Mouse (Mus musculus) myocyte (in vitro differentiated cells): ENCODE measurements at regions not wholly inside any gene's neighbourhood (a gene's known extent, or its start where the extent isn't known, plus 50 kb on each side); places are given as distances from the start of the nearest gene placed in this dataset.
"Not testable (repeated sequence)": the region's sequence is repeated elsewhere in the genome, so short reads cannot be mapped to it uniquely, and the experiment has no call there.

ENCODE experiments used
- H3K27me3 ChIP-seq: one replicate; pipeline ENCODE4 v1.6.1; 2011; ENCODE audit not compliant: control insufficient read depth, insufficient read depth, insufficient read length
- H3K36me3 ChIP-seq: one replicate; pipeline ENCODE4 v1.6.1; 2011; ENCODE audit not compliant: control insufficient read depth, insufficient read depth
- H3K4me2 ChIP-seq: one replicate; pipeline ENCODE4 v1.6.1; 2011; ENCODE audit warnings: low read depth, control low read depth
- H3K4me3 ChIP-seq: one replicate; pipeline ENCODE4 v1.5.1; 2011; ENCODE audit warnings: mild to moderate bottlenecking, control low read depth, moderate library complexity
- H3K79me2 ChIP-seq: one replicate; pipeline ENCODE4 v1.6.1; 2011; ENCODE audit not compliant: control insufficient read depth, insufficient read depth
- H3ac ChIP-seq: one replicate; pipeline ENCODE4 v1.6.1; 2011; ENCODE audit not compliant: control insufficient read depth, insufficient read length
- CEBPB ChIP-seq: IDR thresholded peaks from 2 replicates; pipeline ENCODE4 v1.6.1; 2011; ENCODE audit warnings: mild to moderate bottlenecking, moderate library complexity; ENCODE audit not compliant: poor library complexity, insufficient read depth, severe bottlenecking
- E2F4 ChIP-seq: IDR thresholded peaks from one replicate; pipeline ENCODE4 v1.6.1; 2011; ENCODE audit warnings: mild to moderate bottlenecking, control low read depth, moderate library complexity; ENCODE audit not compliant: insufficient read depth
- MAX ChIP-seq: IDR thresholded peaks from one replicate; pipeline ENCODE4 v1.6.1; 2011; ENCODE audit warnings: low read depth, mild to moderate bottlenecking, control low read depth
- MYOD1 ChIP-seq, 3 experiments: IDR thresholded peaks; one replicate each; pipeline ENCODE4 v1.6.1; 2011; ENCODE audit warnings: control low read depth in 2 of 3, low read depth in 2 of 3, mild to moderate bottlenecking in 2 of 3, moderate library complexity in 1 of 3; ENCODE audit not compliant: insufficient read length in 2 of 3, control insufficient read depth in 1 of 3
- MYOG ChIP-seq, 3 experiments: IDR thresholded peaks; one replicate each; pipeline ENCODE4 v1.6.1; 2011; ENCODE audit warnings: control low read depth in 2 of 3, low read depth in 2 of 3, mild to moderate bottlenecking in 2 of 3; ENCODE audit not compliant: insufficient read length in 2 of 3, control insufficient read depth in 1 of 3, insufficient read depth in 1 of 3
- POLR2A ChIP-seq: IDR thresholded peaks from one replicate; pipeline ENCODE4 v1.6.1; 2011; ENCODE audit warnings: low read depth, mild to moderate bottlenecking, control low read depth, moderate library complexity; ENCODE audit not compliant: insufficient read length
- POLR2AphosphoS2 ChIP-seq: IDR thresholded peaks from one replicate; pipeline ENCODE4 v1.6.1; 2011; ENCODE audit warnings: low read depth, control low read depth; ENCODE audit not compliant: insufficient read length
- REST ChIP-seq: IDR thresholded peaks from one replicate; pipeline ENCODE4 v1.6.1; 2011; ENCODE audit warnings: mild to moderate bottlenecking, control low read depth, moderate library complexity; ENCODE audit not compliant: insufficient read depth, insufficient read length
- SRF ChIP-seq: IDR thresholded peaks from one replicate; pipeline ENCODE4 v1.6.1; 2011; ENCODE audit warnings: low read depth; ENCODE audit not compliant: control insufficient read depth, insufficient read length
- TCF12 ChIP-seq: IDR thresholded peaks from one replicate; pipeline ENCODE4 v1.6.1; 2011; ENCODE audit warnings: mild to moderate bottlenecking, control low read depth; ENCODE audit not compliant: poor library complexity, insufficient read depth, severe bottlenecking
- TCF3 ChIP-seq: IDR thresholded peaks from one replicate; pipeline ENCODE4 v1.6.1; 2011; ENCODE audit warnings: low read depth, control low read depth; ENCODE audit not compliant: insufficient read length
- USF1 ChIP-seq: IDR thresholded peaks from one replicate; pipeline ENCODE4 v1.6.1; 2011; ENCODE audit warnings: low read depth, mild to moderate bottlenecking, control low read depth, moderate library complexity

DNA sequence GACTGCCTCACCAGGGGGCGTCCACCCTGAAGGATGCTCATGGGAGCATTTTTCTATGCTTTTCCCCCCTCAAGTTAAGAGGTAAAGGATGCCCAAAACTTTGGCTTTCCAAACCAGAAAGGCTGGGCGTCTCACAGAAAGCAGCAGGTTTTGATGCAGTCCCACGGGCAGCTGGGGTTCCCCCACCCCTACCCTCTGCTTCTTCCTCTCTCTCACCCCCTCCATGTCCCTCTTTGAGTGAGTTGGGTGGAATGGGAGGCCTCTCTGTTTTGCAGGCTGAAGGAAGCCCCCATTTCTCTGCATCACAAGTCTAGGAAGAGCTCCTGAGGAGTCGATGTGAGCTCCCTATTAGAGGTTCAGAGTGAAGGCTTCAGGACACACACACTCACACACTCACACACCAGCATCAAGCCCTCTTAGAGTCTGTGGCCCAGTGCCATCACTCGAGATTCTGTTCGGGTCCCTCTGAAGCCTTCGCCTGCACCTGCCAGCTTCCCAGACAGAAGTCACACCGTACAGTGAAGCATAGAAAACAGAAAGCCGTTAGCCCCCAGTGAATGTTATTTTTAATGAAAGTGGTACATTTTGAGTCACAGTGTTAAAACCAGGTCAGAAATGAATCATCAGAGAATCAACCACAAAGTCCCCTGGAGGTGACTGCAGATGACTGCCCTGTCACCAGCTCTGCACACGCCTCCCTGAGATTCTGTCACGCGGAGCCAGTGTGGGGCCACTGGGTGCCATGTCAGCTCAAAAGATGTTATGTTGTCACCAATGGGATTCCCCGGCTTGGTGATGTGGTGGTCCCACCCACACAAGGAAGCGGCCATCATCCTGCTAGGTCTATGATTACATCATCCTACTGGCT, 78.3 kb downstream of the Tomm20 start:
- no peaks in the 10 kb centered on the region for H3K27me3 ChIP-seq
- no peak overlapping the region for H3ac ChIP-seq
- H3K79me2 ChIP-seq = no peaks in the 10 kb centered on the region
- no peaks in the 10 kb centered on the region for H3K36me3 ChIP-seq
- TF ChIP-seq E2F4 (no peak), TCF12 (no peak), USF1 (no peak), SRF (no peak), POLR2A (no peak), CEBPB (no peak)
- no peak overlapping the region for H3K4me3 ChIP-seq
- H3K4me2 ChIP-seq = no peak overlapping the region

DNA sequence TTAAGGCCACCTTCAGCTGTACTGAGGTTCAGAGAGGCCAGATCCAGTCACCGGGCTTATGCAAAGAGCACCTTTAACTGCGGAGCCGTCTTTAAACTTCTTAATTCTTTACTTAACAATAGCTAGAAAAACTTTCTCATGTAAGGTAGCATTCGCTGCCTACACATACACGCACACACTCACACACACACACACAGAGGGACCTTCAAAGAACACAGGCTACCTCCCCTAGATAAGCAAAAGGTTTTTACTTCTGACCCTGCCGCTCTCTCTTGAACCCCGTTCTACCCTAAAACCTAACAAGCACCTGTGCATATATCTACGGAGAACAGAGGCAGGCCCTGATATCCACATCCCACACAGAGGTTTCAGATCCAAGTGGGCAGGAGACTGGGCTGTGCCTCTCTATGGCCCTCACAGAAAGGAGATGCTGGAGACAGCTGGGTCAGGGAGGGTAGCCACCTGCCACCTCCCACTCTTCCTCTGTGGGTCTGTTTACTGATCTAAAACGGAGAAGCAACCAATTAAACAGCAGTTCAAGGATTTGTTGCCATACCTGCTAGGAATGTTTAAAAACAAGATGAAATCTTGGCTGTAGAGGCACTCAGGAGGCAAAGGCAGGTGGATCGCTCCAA, 81.2 kb downstream of the Tomm20 start:
- H3K4me3 ChIP-seq = no peak overlapping the region
- no peak overlapping the region for H3ac ChIP-seq
- H3K36me3 ChIP-seq = no peaks in the 10 kb centered on the region
- no peaks in the 10 kb centered on the region for H3K27me3 ChIP-seq
- no peaks in the 10 kb centered on the region for H3K79me2 ChIP-seq
- peak; percentile 13 for TF ChIP-seq TCF12
- TF ChIP-seq MYOD1 (IDR thresholded peaks at IDR 0.05; ENCODE audit: control insufficient read depth in 1 of 3, insufficient read length in 2 of 3, low read depth in 2 of 3) = peak in 2 of 3 experiments; percentile 30 to 92
- TF ChIP-seq MYOG (IDR thresholded peaks at IDR 0.05; ENCODE audit: control insufficient read depth in 1 of 3, insufficient read depth in 1 of 3, insufficient read length in 2 of 3, low read depth in 2 of 3) = peak in 1 of 3 experiments; percentile 76
- no peak for TF ChIP-seq CEBPB
- TF ChIP-seq POLR2AphosphoS2 = no peak
- H3K4me2 ChIP-seq = no peak overlapping the region

DNA sequence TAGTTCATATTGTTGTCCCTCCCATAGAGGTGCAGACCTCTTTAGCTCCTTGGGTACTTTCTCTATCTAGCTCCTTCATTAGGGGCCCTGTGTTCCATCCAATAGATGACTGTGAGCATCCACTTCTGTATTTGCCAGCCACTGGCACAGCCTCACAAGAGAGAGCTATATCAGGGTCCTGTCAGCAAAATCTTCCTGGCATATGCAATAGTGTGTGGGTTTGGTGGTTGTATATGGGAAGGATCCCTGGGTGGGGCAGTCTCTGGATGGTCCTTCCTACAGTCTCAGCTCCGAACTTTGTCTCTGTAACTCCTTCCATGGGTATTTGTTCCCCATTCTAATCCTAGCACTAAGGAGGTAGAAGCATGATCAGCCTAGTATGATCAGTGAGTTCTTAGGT, 82.0 kb downstream of the Tomm20 start:
- H3K79me2 ChIP-seq, H3ac ChIP-seq, H3K27me3 ChIP-seq, H3K4me3 ChIP-seq, H3K4me2 ChIP-seq, H3K36me3 ChIP-seq: not testable (repeated sequence)

DNA sequence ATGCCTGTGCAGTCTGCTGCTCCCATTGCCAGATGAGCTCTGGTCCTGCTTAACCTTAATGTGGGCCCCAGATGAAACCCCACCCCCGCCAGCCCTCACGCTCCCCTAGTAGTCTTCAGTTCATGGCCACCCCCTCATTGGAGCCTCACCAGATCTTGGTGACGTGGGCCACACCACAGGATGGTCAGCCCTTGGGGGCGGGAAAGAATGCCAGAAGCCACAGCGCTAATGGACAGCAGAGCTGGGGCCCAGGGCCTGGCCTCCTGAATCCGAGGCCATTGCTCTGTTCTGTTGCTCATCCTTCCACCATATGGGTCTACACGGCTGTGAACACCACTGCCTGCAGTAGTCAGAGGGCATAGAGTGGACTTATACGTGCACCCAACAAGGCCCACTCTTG, 83.9 kb downstream of the Tomm20 start:
- Histone ChIP-seq H3ac (no peak overlapping the region), H3K4me3 (no peak overlapping the region), H3K27me3 (no peaks in the 10 kb centered on the region), H3K36me3 (no peaks in the 10 kb centered on the region), H3K4me2 (no peak overlapping the region), H3K79me2 (no peaks in the 10 kb centered on the region)
- no peak for TF ChIP-seq CEBPB
- peak in 1 of 3 experiments; percentile 13 for TF ChIP-seq MYOD1 (IDR thresholded peaks at IDR 0.05; ENCODE audit: control insufficient read depth in 1 of 3, insufficient read length in 2 of 3, low read depth in 2 of 3)
- no peak for TF ChIP-seq TCF3

DNA sequence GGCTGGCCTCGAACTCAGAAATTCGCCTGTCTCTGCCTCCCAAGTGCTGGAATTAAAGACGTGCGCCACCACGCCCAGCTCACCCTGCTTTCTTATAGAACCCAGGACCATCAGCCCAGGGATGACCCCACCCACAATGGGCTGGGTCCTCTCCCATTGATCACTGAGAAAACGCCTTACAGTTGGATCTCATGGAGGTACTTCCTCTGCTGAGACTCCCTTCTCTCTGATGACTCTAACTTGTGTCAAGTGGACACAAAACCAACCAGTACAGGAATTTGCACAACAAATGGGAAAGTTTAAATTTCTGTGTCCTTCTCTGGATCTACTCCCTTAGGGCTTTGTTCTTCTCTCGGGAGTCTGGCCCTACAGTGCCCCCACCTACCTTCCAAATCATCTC, 85.0 kb downstream of the Tomm20 start:
- Histone ChIP-seq H3K36me3 (no peaks in the 10 kb centered on the region), H3K27me3 (no peaks in the 10 kb centered on the region), H3K4me2 (no peak overlapping the region), H3K4me3 (no peak overlapping the region), H3ac (no peak overlapping the region), H3K79me2 (no peaks in the 10 kb centered on the region)
- TF ChIP-seq USF1 = no peak
- TF ChIP-seq POLR2A = no peak
- TF ChIP-seq MYOD1 (IDR thresholded peaks at IDR 0.05; ENCODE audit: control insufficient read depth in 1 of 3, insufficient read length in 2 of 3, low read depth in 2 of 3) = no peak
- TF ChIP-seq E2F4 = no peak
- TF ChIP-seq CEBPB = no peak
- TF ChIP-seq SRF = no peak
- TF ChIP-seq MAX = no peak
- TF ChIP-seq TCF3 = no peak
- no peak for TF ChIP-seq POLR2AphosphoS2
- TF ChIP-seq MYOG (IDR thresholded peaks at IDR 0.05; ENCODE audit: control insufficient read depth in 1 of 3, insufficient read depth in 1 of 3, insufficient read length in 2 of 3, low read depth in 2 of 3) = no peak
- TF ChIP-seq REST = no peak
- no peak for TF ChIP-seq TCF12
